Mouse (Mus musculus) neural tube, embryonic 15.5 days (tissue): ENCODE data around the gene Snrpb. TPM values are rescaled to one million over a fixed set of nuclear protein-coding genes. Genes with fewer than 3 reads are reported as not detected.

Experiments used
- ATAC-seq: fragments of 200-750 bp; cut with Nextera tagmentation; 2 replicates; pipeline ENCODE4 v1.8.0; 2017; ENCODE audit warnings: mild to moderate bottlenecking, moderate TSS enrichment, moderate library complexity; ENCODE audit not compliant: low FRiP score
- H3K27ac ChIP-seq: fragments of 300-500 bp; sonication (generic); replicated peaks from 2 replicates; pipeline ENCODE4 v1.5.1; 2015; ENCODE audit warnings: mild to moderate bottlenecking, inconsistent platforms
- H3K27me3 ChIP-seq: fragments of 300-500 bp; sonication (generic); replicated peaks from 2 replicates; pipeline ENCODE4 v1.6.1; 2015; ENCODE audit warnings: inconsistent platforms
- H3K36me3 ChIP-seq: fragments of 300-500 bp; sonication (generic); 2 replicates; pipeline ENCODE4 v1.6.1; 2015; ENCODE audit warnings: inconsistent platforms
- H3K4me1 ChIP-seq: fragments of 300-500 bp; sonication (generic); 2 replicates; pipeline ENCODE4 v1.6.1; 2015; ENCODE audit warnings: inconsistent platforms
- H3K4me2 ChIP-seq: fragments of 300-500 bp; sonication (generic); 2 replicates; pipeline ENCODE4 v1.6.1; 2015; ENCODE audit warnings: inconsistent platforms, mild to moderate bottlenecking, moderate library complexity
- H3K4me3 ChIP-seq: fragments of 300-500 bp; sonication (generic); replicated peaks from 2 replicates; pipeline ENCODE4 v1.5.1; 2015; ENCODE audit warnings: mild to moderate bottlenecking, inconsistent platforms
- H3K9ac ChIP-seq: fragments of 300-500 bp; sonication (generic); replicated peaks from 2 replicates; pipeline ENCODE4 v1.6.1; 2015; ENCODE audit warnings: mild to moderate bottlenecking, inconsistent platforms
- H3K9me3 ChIP-seq: fragments of 300-500 bp; sonication (generic); replicated peaks from 2 replicates; pipeline ENCODE4 v1.6.1; 2016; ENCODE audit warnings: inconsistent platforms
- WGBS: fragments of 180-500 bp; shearing (Covaris S2); methylation state at CpG from one replicate; pipeline ENCODE4 v1.1.7; 2015; ENCODE audit warnings: mixed read lengths; 5-methylcytosine and 5-hydroxymethylcytosine counted together
- polyA plus RNA-seq: library from polyadenylated mRNA; unstranded; fragments of >200 nt; fragmentation: Nextera tagmentation; extraction: Ambion mirVana; gene quantifications from 2 replicates; pipeline ENCODE4 v1.2.1, GENCODE M21; 2015

The Snrpb gene
- polyA plus RNA-seq, 1 experiment from 2014 or later: 283 TPM

DNA sequence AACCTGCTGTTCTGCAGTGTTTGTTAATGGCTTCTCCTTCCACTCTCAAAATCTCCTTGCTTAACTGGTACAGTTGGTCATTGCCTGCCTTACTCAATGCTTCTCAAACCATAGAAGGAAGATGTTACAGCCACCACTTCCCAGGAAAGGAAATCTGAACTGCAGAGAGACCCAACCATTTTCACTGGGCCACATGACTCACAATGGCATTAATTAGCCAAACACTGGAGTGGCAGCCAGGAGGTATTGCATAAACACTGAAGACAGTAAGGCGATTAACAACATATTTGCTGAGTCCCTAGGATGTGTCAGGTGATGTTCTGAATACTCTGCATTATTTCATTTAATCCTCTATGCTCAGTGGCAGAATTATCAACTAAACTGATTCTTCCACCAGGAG is 53.1 kb downstream of the Snrpb start:
- Histone ChIP-seq H3K9ac (no peak overlapping the region), H3K27ac (no peak overlapping the region), H3K4me2 (no peak overlapping the region), H3K27me3 (no peaks in the 10 kb centered on the region), H3K4me3 (no peak overlapping the region), H3K4me1 (peaks cover 5% of the 10 kb centered on the region; the same call in 1 of the 2 replicates), H3K9me3 (no peaks in the 10 kb centered on the region), H3K36me3 (no peaks in the 10 kb centered on the region)
- WGBS: 86% methylated on average over 1 of the region's 1 CpGs
- no peak for ATAC-seq

DNA sequence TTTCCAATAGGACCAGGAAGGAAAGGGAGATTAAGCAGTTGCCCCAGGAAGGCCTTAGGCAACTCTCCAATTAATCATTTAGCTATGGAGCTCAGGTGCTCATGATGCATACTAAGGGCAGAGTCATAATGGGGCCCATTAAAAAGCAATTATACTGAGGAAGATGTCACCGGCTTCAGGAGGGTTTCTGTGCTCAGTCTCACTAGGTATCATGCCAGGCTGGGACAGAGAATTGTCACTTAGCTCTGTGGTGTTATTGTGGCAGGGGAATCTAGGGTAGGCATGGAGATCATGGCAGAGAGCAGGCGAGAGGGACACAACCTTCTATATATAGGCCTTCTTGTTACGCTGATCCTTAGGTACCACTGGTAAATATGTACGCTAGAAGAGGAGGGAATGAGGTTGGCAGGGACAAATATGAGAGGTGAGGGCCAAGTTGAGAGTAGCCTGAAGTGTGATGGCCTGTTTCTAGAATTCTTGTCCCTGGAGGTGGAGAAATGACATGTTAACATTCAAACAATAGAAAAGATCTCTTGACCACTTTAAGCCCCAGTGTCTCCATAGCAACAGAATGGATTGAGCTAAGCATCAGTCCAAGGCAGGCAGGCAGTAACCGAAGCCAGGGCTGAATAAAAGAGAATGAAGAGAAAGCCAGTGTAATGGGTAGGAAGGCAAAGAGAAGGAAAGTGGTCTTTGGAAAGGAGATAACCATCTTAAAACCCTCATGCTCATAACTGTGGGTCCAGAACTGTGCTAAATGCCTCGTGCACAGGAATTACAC is 53.7 kb downstream of the Snrpb start:
- H3K4me1 ChIP-seq: peaks cover 5% of the 10 kb centered on the region; the same call in 1 of the 2 replicates
- H3K4me3 ChIP-seq: no peak overlapping the region
- WGBS: 52% methylated on average over 6 of the region's 6 CpGs

More for the DNA sequence above, 53.7 kb downstream of the Snrpb start:
- no peaks in the 10 kb centered on the region for H3K9me3 ChIP-seq
- no peaks in the 10 kb centered on the region for H3K36me3 ChIP-seq
- H3K27me3 ChIP-seq: no peaks in the 10 kb centered on the region
- no peak overlapping the region for H3K27ac ChIP-seq
- no peak overlapping the region for H3K4me2 ChIP-seq
- no peak for ATAC-seq
- H3K9ac ChIP-seq: no peak overlapping the region

Other genes starting within 250 kb of the Snrpb start
- gene Tgm3, start 167.1 kb downstream of the Snrpb start, polyA plus RNA-seq: 0.05 TPM in 1 of 2 replicates, not detected in the other
- 0.04 TPM in 1 of 2 replicates, not detected in the other for gene Tgm6, start 67.0 kb downstream of the Snrpb start, polyA plus RNA-seq
- not detected in 2 replicates for gene Tmc2, start 15.8 kb upstream of the Snrpb start, polyA plus RNA-seq
- 275 and 293 TPM in 2 replicates for gene Nop56, start 95.0 kb upstream of the Snrpb start, polyA plus RNA-seq
- 193 and 199 TPM in 2 replicates for gene Idh3b, start 105.1 kb upstream of the Snrpb start, polyA plus RNA-seq
- gene Ebf4, start 115.8 kb upstream of the Snrpb start, polyA plus RNA-seq: 4.7 and 7.8 TPM in 2 replicates
- 27.8 and 30.3 TPM in 2 replicates for gene Cpxm1, start 218.2 kb upstream of the Snrpb start, polyA plus RNA-seq
- gene Gm28372, start 225.8 kb upstream of the Snrpb start, polyA plus RNA-seq: 0.17 TPM in 1 of 2 replicates, not detected in the other
- 0.36 and 0.56 TPM in 2 replicates for gene 1700020A23Rik, start 225.9 kb upstream of the Snrpb start, polyA plus RNA-seq
- not detected in 2 replicates for gene Tmem239, start 227.1 kb upstream of the Snrpb start, polyA plus RNA-seq
- gene Vps16, start 244.9 kb upstream of the Snrpb start, polyA plus RNA-seq: 102 TPM in 2 replicates
- gene Pced1a, start 245.3 kb upstream of the Snrpb start, polyA plus RNA-seq: 14.3 and 16.0 TPM in 2 replicates